Mouse (Mus musculus) adrenal gland, postnatal 14 days (tissue): Measurements from ENCODE around the gene H2-Q2. TPM values are rescaled to one million over a fixed set of nuclear protein-coding genes. Genes with fewer than 3 reads are reported as not detected.
"Not testable (repeated sequence)": the region's sequence is repeated elsewhere in the genome, so short reads cannot be mapped to it uniquely, and the experiment has no call there.

Source experiments
- DNase-seq: peaks from one replicate; pipeline ENCODE4 v3.0.0; 2021; ENCODE audit warnings: mixed read lengths
- total RNA-seq: library from RNA; stranded (reverse); gene quantifications from 2 replicates; pipeline ENCODE4 v1.2.3, GENCODE M21; 2021

The H2-Q2 gene
- total RNA-seq, 1 experiment from 2014 or later = 1.3 TPM

DNA sequence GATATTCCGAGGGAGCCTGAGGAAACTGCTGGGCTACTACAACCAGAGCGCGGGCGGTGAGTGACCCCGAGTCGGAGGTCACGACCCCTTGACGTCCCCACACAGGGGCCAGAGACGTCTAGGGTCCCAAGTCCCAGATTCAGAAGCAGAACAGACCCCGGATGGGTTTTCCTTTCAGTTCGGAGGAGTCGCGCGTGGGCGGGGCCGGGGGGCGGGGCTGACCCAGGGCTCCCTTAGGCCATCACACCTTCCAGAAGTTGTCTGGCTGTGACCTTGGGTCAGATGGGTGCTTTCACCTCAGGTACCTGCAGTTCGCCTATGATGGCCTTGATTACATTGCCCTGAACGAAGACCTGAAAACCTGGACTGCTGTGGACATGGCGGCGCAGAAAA lies 17.4 kb downstream of the H2-Q2 start:
- DNase-seq = no peak

DNA sequence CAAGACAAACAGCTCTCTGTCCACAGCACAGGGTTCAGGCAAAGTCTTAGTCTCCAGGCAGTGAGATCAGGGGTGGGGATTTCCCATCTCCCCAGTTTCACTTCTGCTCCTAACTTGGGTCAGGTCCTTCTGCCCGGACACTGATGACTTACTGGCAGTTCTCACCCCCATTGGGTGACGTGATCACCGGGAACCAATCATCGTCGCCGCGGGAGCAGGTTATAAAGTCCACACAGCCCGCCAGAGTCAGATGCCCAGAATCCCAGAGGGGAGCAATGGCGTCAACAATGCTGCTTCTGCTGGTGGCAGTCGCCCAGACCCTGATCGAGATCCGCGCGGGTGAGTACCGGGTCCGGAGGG lies 37.3 kb downstream of the H2-Q2 start, which contains the start of gene H2-Q4:
H2-Q4 (plus strand) TSS at position 249 of the 360 bp plus-strand sequence.
- peak; percentile 96 for DNase-seq

DNA sequence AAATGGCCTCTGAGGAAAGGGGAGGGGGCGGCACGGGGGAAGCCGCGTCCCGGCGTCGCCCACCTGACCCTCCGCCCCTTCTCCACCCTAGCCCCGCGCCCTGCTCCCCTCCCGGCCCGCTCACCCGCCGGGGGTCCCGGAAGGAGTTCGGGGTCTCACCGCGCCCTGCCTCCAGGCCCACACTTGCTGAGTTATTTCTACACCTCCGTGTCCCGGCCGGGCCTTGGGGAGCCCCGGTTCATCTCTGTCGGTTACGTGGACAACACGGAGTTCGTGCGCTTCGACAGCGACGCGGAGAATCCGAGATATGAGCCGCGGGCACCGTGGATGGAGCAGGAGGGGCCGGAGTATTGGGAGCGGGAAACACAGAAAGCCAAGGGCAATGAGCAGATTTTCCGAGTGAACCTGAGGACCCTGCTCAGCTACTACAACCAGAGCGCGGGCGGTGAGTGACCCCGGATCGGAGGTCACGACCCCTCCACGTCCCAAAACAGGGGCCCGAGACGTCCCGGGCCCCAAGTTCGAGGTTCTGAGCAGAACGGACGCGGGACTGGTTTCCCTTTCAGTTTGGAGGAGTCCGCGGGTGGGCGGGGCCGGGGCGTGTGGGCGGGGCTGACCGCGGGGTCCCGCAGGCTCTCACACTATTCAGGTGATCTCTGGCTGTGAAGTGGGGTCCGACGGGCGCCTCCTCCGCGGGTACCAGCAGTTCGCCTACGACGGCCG lies 37.8 kb downstream of the H2-Q2 start:
- DNase-seq = peak; percentile 62

DNA sequence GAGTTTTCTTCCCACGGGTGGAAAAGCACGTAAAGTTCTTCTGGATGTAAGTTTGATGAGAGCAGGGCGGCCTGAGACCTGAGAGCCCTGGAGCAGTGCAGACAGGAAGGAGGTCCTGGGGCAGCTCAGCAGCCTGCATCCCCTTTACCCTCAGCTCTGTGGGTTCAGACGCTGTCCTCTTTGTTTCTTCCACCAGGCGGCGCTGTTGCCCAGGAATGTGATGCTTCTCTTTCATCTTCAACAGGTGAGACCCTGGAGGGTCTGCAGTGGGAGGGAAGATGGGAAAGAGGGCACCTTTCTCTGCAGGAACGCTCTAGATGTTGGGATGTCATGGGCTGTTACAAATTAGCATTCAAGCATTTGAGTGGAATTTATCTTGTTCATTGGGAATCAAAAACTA lies 47.8 kb downstream of the H2-Q2 start:
- DNase-seq = peak; percentile 51

DNA sequence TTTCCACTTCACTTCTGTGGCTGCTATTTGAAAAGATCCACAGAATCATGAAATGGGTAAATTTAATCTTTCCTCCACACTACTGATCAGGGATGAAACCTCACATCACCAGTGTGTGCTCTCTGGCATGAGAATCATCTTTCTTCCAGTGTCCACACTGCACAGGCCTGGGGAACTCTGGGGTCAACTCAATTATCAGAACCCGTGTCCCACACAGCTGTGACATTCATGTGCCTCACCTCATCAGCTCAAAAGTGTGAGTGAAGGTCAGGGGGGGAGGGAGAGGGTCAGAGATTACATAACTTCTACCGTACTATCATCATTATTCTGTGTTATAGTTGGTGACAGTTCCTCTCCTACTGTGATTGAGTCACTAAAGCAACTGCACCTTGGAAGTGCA lies 50.6 kb downstream of the H2-Q2 start:
- DNase-seq = not testable (repeated sequence)

DNA sequence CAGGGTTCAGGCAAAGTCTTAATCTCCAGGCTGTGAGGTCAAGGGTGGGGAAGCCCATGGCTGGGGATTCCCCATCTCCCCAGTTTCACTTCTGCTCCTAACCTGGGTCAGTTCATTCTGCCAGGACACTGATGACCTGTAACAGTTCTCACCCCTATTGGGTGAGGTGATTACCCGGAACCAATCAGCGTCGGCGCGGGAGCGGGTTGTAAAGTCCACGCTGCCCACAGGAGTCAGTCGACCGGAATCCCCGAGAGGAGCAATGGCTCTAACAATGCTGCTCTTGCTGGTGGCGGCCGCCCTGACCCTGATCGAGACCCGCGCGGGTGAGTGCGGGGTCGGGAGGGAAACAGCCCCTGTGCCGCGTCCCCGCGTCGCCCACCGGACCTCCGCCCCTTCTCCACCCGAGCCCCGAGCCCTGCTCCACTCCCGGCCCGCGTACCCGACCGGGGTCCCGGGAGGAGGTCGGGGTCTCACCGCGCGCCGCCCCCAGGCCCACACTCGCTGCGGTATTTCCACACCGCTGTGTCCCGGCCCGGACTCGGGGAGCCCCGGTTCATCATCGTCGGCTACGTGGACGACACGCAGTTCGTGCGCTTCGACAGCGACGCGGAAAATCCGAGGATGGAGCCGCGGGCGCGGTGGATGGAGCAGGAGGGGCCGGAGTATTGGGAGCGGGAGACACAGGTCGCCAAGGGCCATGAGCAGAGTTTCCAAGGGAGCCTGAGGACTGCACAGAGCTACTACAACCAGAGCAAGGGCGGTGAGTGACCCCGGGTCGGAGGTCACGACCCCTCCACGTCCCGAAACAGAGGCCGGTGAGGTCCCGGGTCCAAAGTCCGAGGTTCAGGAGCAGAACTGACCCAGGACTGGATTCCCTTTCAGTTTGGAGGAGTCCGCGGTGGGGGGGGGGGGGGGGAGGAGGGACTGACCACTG lies 52.1 kb downstream of the H2-Q2 start:
- peak; percentile 16 for DNase-seq

Other genes starting within 250 kb of the H2-Q2 start
- not detected in 2 replicates for gene Ly6g5c, start 234.0 kb upstream of the H2-Q2 start, total RNA-seq
- gene Ly6g5b, start 226.8 kb upstream of the H2-Q2 start, total RNA-seq = 0.33 and 1.1 TPM in 2 replicates
- gene Gpank1, start 220.8 kb upstream of the H2-Q2 start, total RNA-seq = 11.3 and 12.3 TPM in 2 replicates
- gene Csnk2b, start 220.2 kb upstream of the H2-Q2 start, total RNA-seq = 210 and 214 TPM in 2 replicates
- 23.6 and 24.8 TPM in 2 replicates for gene D17H6S53E, start 215.9 kb upstream of the H2-Q2 start, total RNA-seq
- gene Apom, start 210.2 kb upstream of the H2-Q2 start, total RNA-seq = 3.3 and 35.6 TPM in 2 replicates
- 357 and 375 TPM in 2 replicates for gene Bag6, start 207.1 kb upstream of the H2-Q2 start, total RNA-seq
- 246 and 247 TPM in 2 replicates for gene Prrc2a, start 177.3 kb upstream of the H2-Q2 start, total RNA-seq
- gene Aif1, start 166.2 kb upstream of the H2-Q2 start, total RNA-seq = 3.3 and 5.6 TPM in 2 replicates
- 5.6 and 11.9 TPM in 2 replicates for gene Lst1, start 153.8 kb upstream of the H2-Q2 start, total RNA-seq
- 4.3 and 35.6 TPM in 2 replicates for gene Ltb, start 147.8 kb upstream of the H2-Q2 start, total RNA-seq
- 0.33 and 1.4 TPM in 2 replicates for gene Tnf, start 140.2 kb upstream of the H2-Q2 start, total RNA-seq
- gene Lta, start 136.9 kb upstream of the H2-Q2 start, total RNA-seq = 0.33 and 2.7 TPM in 2 replicates
- 0.67 TPM in 1 of 2 replicates, not detected in the other for gene Gm16181, start 121.4 kb upstream of the H2-Q2 start, total RNA-seq
- gene Atp6v1g2, start 108.6 kb upstream of the H2-Q2 start, total RNA-seq = 7.0 and 8.2 TPM in 2 replicates
- gene Nfkbil1, start 106.5 kb upstream of the H2-Q2 start, total RNA-seq = 15.3 and 17.7 TPM in 2 replicates
- gene Ddx39b, start 100.5 kb upstream of the H2-Q2 start, total RNA-seq = 200 and 232 TPM in 2 replicates
- 93.3 and 154 TPM in 2 replicates for gene H2-D1, start 79.5 kb upstream of the H2-Q2 start, total RNA-seq
- gene H2-Q1, start 21.8 kb upstream of the H2-Q2 start, total RNA-seq = 1.7 and 2.7 TPM in 2 replicates
- 16.3 and 26.4 TPM in 2 replicates for gene H2-Q4, start 37.4 kb downstream of the H2-Q2 start, total RNA-seq
- gene H2-Q6, start 82.6 kb downstream of the H2-Q2 start, total RNA-seq = 0.74 and 7.4 TPM in 2 replicates
- 2.7 and 11.1 TPM in 2 replicates for gene H2-Q7, start 96.9 kb downstream of the H2-Q2 start, total RNA-seq
- gene H2-Q10, start 127.8 kb downstream of the H2-Q2 start, total RNA-seq = 4.4 and 61.3 TPM in 2 replicates
- 0.26 and 0.45 TPM in 2 replicates for gene Pou5f1, start 163.8 kb downstream of the H2-Q2 start, total RNA-seq
- gene Tcf19, start 174.6 kb downstream of the H2-Q2 start, total RNA-seq = 19.9 and 21.4 TPM in 2 replicates
- 12.0 and 14.3 TPM in 2 replicates for gene Cchcr1, start 174.9 kb downstream of the H2-Q2 start, total RNA-seq
- not detected in 2 replicates for gene Psors1c2, start 191.0 kb downstream of the H2-Q2 start, total RNA-seq
- gene Cdsn, start 209.9 kb downstream of the H2-Q2 start, total RNA-seq = 0.23 and 0.37 TPM in 2 replicates
- gene 2300002M23Rik, start 225.2 kb downstream of the H2-Q2 start, total RNA-seq = not detected in 2 replicates